Mouse (Mus musculus): ENCODE data around the gene Acsbg1.

GRCm38 (mm10) chr9:54666116-54666515 lies 4.4 kb upstream of the Acsbg1 start:
- no peak for TF ChIP-seq CTCF (IDR thresholded peaks at IDR 0.05; ENCODE audit: low read depth)
- no peak for TF ChIP-seq EP300 (optimal IDR thresholded peaks at IDR 0.05)

All from stomach, postnatal 0 days (tissue).